Mouse (Mus musculus): Measurements from ENCODE around the gene Cpt2.
A peak's percentile ranks its signal among the peaks of the same experiment; 100 is the strongest.

Cpt2 gene

GRCm38 (mm10) chr4:107921152-107921695 lies 2.2 kb downstream of the Cpt2 start:
- DNase-seq (ENCODE audit: extremely low read depth, low read depth, low spot score): no peak

GRCm38 (mm10) chr4:107920336-107920735 lies 3.1 kb downstream of the Cpt2 start:
- DNase-seq (ENCODE audit: extremely low read depth, low read depth, low spot score): no peak

- DNase-seq (ENCODE audit: extremely low read depth, low read depth, low spot score): no peak
Measured at GRCm38 (mm10) chr4:107910020-107910419, 13.4 kb downstream of the Cpt2 start.

GRCm38 (mm10) chr4:107906561-107906960 lies 16.8 kb downstream of the Cpt2 start:
- no peak for DNase-seq (ENCODE audit: extremely low read depth, low read depth, low spot score)

- no peak for DNase-seq (ENCODE audit: extremely low read depth, low read depth, low spot score)
Measured at GRCm38 (mm10) chr4:107904252-107904651, 19.2 kb downstream of the Cpt2 start.

- no peak for DNase-seq (ENCODE audit: extremely low read depth, low read depth, low spot score)
Measured at GRCm38 (mm10) chr4:107900206-107900605, 23.2 kb downstream of the Cpt2 start.

- DNase-seq (ENCODE audit: extremely low read depth, low read depth, low spot score): no peak
Measured at GRCm38 (mm10) chr4:107899211-107899927, 24.0 kb downstream of the Cpt2 start.

- no peak for DNase-seq (ENCODE audit: extremely low read depth, low read depth, low spot score)
Measured at GRCm38 (mm10) chr4:107892663-107893062, 30.7 kb downstream of the Cpt2 start.

- DNase-seq (ENCODE audit: extremely low read depth, low read depth, low spot score): peak; percentile 70
Measured at GRCm38 (mm10) chr4:107889731-107890432, 33.5 kb downstream of the Cpt2 start, which contains the start of gene 0610037L13Rik. Gene 0610037L13Rik (plus strand): TSS chr4:107889813.

- DNase-seq (ENCODE audit: extremely low read depth, low read depth, low spot score): no peak
Measured at GRCm38 (mm10) chr4:107889385-107889730, 34.1 kb downstream of the Cpt2 start.

- no peak for DNase-seq (ENCODE audit: extremely low read depth, low read depth, low spot score)
Measured at GRCm38 (mm10) chr4:107886371-107886770, 37.0 kb downstream of the Cpt2 start.

- no peak for DNase-seq (ENCODE audit: extremely low read depth, low read depth, low spot score)
Measured at GRCm38 (mm10) chr4:107881631-107882030, 41.8 kb downstream of the Cpt2 start.

GRCm38 (mm10) chr4:107879254-107880050 lies 44.0 kb downstream of the Cpt2 start, which contains the start of gene Magoh:
Gene Magoh (plus strand): TSS chr4:107879755.
- peak; percentile 37 for DNase-seq (ENCODE audit: extremely low read depth, low read depth, low spot score)

GRCm38 (mm10) chr4:107864866-107865265 lies 58.5 kb downstream of the Cpt2 start:
- no peak for DNase-seq (ENCODE audit: extremely low read depth, low read depth, low spot score)

- no peak for DNase-seq (ENCODE audit: extremely low read depth, low read depth, low spot score)
Measured at GRCm38 (mm10) chr4:107858995-107859394, 64.4 kb downstream of the Cpt2 start.

- DNase-seq (ENCODE audit: extremely low read depth, low read depth, low spot score): no peak
Measured at GRCm38 (mm10) chr4:107856958-107857686, 66.3 kb downstream of the Cpt2 start.
